Mouse (Mus musculus): ENCODE measurements around the gene Ppp2r2d. TPM values are rescaled to one million over a fixed set of nuclear protein-coding genes. Genes with fewer than 3 reads are reported as not detected.
A peak's percentile ranks its signal among the peaks of the same experiment; 100 is the strongest.

The Ppp2r2d gene
- total RNA-seq, 4 experiments from 2014 or later = 72.2 to 79.4 (median 77.6) TPM

DNA sequence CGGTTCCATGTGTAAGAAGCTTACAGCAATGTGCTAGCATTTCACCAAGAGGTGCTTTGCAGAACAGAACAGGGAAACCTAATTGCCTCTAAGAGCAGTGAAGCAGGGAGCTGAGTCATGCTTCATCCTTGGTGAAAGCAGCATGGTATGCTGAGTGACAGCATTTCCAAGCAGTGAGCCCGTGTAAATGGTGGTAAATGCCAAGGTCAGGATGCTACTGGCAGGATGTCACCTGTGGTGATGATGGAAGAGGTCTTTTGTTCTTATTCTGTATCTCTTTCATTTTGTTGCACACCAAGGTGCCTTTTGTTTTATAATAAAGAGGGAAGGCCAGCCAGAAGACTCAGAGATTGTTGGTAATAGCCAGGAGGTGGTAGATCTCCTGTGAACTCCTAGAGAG lies 10.8 kb downstream of the Ppp2r2d start:
- no peak for DNase-seq (ENCODE audit: low spot score in 2 of 2)

DNA sequence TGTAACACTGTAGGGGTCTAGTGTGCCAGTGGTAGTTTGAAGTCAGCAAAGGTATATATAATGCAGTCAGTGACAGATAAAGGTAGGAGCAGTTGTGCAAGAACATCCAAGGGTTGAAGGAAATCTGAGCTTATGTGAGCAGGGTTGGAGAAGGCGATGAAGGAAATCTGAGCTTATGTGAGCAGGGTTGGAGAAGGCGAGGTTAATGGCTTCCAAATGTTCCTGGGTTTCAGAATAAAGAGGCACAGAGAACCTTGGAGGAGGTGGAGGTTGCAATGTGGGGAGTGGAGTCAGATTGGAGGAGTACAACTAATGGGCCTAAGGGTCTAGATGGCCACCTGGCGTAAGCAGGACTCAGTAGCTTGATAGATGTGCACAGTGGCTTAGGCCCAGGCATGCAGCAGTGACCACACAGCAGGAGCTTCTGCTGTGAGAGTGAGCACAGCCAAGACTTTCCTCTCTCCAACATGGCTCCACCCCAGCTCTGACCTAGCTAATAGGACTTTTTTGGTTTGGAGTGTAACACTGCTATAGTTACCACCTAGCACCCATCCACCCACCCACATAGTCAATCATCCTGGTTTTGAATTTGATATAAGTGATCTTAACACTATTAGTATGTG lies 18.2 kb downstream of the Ppp2r2d start:
- DNase-seq (ENCODE audit: low spot score in 2 of 2) = no peak

DNA sequence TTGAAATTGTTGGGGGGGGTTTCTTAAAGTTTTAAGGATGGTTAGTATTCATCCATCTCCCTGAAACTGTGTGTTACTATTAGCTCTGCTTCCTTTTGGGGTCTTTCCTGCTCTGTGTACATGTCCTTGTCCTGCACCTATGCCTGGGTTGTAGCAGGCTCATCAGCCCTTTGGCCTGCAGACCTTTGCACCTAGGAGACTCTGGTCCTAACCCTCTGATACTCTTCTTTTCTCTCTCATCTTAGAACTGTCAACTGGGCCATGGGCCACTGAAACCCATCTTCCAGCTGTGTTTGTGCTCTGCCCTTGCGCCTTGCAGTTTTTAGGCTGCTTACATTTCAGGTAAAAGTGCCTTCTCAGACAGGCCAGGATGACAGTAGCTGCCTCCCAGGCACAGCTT lies 18.9 kb downstream of the Ppp2r2d start:
- DNase-seq (ENCODE audit: low spot score in 2 of 2) = no peak

DNA sequence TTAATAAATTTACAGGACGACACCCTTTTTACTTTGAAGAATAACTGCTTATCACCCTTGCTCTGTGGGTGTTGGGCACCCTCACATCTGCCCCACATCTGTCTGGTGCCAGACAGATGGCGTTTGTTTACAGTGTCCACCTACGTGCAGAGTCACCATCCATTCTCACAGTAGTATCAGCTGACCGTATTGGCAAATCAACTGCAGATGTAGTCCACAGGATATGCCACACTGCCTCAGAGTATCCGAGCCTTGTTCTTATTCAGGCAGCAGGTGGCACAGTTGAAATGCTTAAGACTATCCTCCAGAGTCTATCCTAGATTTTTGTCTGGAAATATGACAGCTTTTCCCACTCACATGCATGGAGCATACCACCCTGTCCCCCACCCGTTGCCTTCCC lies 21.4 kb downstream of the Ppp2r2d start:
- no peak for DNase-seq (ENCODE audit: low spot score in 2 of 2)

DNA sequence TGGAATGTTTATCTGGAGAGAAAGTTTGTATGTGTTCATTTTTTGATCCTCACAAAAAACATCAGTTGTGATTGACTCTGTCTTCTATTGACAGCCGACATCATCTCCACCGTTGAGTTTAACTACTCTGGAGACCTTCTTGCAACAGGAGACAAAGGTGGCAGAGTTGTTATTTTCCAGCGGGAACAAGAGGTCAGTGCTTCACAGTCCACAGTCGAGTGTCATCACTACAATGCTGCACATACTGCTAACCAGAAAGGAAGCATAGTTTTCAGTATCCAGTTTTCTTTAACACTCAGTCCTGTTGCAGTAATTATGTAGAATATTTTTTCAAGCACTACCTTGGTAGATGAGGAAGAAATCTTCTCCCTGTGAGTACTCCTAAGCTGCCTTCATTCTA lies 22.4 kb downstream of the Ppp2r2d start:
- DNase-seq (ENCODE audit: low spot score in 2 of 2) = no peak

GRCm38 (mm10) chr7:138872956-138873355 lies 27.1 kb downstream of the Ppp2r2d start:
- no peak for DNase-seq (ENCODE audit: low spot score in 2 of 2)

DNA sequence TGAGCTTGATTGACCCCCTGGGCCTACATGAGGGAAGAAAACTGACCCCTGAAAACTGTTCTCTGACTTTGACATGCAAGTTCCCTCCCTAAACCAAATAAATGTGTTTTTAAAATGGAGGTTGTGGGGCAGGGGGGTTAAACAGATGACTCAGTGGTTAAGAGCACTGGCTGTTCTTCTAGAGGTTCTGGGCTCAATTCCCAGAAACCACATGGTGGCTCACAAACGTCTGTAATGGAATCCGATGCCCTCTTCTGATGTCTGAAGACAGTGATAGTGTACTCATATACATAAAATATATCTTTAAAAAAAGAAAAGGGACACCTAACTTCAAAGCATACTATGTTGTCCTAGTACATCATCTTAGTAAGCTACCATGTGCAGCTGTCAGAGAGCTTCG lies 29.2 kb downstream of the Ppp2r2d start:
- DNase-seq (ENCODE audit: low spot score in 2 of 2) = no peak

DNA sequence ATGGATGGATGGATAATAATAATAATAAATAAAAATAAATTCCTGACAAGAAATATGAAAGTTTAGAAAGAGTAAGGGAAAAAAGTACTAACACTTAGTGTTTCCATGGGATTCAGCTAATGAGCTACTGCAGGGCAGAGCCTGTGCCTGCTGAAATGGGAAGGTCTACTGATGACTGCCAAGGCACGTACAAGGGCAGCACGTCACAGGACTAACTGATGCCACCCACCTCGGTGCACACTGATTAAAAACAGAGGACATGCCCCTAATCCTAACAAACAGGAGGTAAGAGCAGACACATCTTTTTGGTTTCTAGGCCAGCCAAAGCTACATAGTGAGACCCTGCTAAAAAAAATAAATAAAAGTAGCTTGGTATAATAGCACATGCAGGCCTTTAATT lies 37.8 kb downstream of the Ppp2r2d start:
- DNase-seq (ENCODE audit: low spot score in 2 of 2) = no peak

DNA sequence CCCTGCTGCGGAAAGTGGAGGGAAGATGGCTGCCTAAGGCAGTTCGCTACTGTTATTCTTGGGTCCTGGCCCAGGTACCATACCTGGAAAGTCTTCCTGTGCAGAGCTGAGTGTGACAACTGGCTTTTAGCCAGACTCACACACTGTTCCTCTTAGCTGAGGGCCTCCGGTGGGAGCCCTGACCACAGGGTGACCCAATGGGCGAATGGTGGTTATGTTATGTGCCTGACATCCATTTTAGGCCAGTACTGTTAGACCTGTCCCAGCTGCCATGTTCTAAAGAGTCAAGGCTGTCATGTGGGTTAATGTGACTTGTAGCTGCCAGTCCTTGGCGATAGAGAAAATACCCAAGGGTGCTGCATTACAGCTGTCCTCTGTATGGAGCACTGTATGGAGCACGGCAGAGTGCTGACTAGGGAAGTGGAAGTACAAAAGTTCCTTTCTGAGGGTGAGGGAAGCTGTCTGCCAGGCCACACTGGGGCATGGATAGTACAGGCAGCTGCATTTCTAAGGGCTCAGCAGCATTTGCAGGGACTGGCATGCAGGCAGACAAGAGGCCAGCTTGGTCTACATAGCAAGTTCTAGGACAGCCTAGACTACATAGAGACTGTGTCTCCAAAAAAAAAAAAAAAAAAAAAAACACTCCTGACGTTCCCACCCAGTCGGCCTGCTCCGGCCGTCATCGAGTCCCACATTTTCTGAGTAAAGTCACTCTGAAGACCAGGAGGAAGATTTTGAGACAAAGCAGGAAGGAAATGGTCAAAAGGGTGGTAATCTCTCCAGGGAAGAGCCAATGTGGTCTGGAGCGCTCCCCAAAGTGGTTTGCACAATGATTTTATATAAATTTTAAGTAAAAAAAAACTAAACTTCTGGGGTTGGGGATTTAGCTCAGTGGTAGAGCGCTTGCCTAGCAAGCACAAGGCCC lies 39.7 kb downstream of the Ppp2r2d start:
- no peak for DNase-seq (ENCODE audit: low spot score in 2 of 2)

- DNase-seq (ENCODE audit: low spot score in 2 of 2) = no peak
Observed at GRCm38 (mm10) chr7:138898122-138898521, 52.2 kb downstream of the Ppp2r2d start.

GRCm38 (mm10) chr7:138898743-138899142 lies 52.9 kb downstream of the Ppp2r2d start:
- no peak for DNase-seq (ENCODE audit: low spot score in 2 of 2)

GRCm38 (mm10) chr7:138903886-138904435 lies 58.1 kb downstream of the Ppp2r2d start:
- DNase-seq (ENCODE audit: low spot score in 2 of 2) = no peak

GRCm38 (mm10) chr7:138906441-138906840 lies 60.6 kb downstream of the Ppp2r2d start:
- DNase-seq (ENCODE audit: low spot score in 2 of 2) = no peak

DNA sequence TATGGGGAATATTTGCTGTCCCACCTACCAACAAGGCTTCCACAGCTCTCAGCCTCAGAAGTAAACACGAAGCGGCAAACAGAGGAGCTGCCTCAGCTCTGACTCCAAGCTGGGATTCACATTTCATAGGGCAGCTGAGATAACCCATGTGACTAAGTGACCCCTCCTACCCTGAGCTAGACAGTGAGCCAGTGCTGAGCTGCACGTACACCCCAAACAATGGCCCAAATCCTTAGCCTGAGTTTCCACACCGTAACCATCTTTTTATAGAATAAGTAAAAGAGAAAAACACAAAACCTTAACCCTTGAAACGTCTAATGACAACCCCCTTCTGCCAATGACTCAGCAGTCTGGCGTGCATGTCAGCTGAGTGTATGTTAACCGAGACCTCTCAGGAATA lies 61.2 kb downstream of the Ppp2r2d start:
- peak in 1 of 2 experiments; percentile 33 for DNase-seq (ENCODE audit: low spot score in 2 of 2)

GRCm38 (mm10) chr7:138907976-138908375 lies 62.1 kb downstream of the Ppp2r2d start:
- no peak for DNase-seq (ENCODE audit: low spot score in 2 of 2)

GRCm38 (mm10) chr7:138908768-138909276 lies 62.9 kb downstream of the Ppp2r2d start:
- DNase-seq (ENCODE audit: low spot score in 2 of 2) = no peak

DNA sequence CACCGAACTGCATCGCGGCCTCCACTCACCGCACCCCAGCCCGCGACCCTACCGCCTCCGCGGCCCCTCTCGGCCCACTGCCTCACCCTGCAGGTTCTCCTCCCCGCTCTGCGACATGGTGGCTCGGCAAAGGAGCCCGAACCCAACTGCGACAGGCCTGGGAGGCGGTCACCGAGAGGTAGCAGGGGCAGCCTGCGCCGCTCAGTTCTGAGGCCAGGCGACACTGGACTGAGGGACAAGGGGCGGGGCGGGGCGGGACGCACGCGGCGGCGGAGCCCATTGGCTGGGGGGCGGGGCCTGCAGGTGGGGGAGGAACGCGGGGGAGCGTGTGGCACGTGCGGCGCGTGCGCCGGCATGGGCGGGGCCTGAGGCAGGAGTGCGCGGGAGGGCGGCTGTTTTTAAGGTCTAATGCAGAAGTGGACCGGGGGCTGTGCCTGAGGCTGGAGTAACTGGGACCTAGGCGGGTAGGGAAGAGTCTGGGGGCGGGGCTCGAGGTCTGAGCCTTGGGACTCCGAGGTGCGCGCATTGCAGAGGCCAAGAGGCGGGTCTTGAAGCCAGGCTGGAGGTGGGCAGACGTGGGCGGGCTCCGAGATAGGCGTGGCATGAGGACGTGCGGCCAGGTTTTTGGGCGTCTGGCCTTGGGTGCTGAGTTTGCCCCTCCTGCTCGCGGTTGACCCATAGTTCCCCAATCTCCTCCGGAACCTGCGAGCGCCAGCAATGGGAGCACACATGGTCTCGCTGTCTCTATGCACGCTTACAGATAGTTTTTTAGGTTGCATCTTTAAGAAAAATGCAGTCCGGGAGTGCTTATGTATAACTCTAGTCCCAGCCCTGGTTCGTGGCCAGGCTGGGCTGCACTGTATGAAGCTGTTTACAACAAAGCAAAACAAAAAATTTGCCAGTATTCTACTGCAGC lies 63.7 kb downstream of the Ppp2r2d start, which contains the start of gene Bnip3:
TSS of gene Bnip3 (minus strand) at position 243 of the 916 bp plus-strand sequence.
- peak; percentile 68 to 83 for DNase-seq (ENCODE audit: low spot score in 2 of 2)

- no peak for DNase-seq (ENCODE audit: low spot score in 2 of 2)
Observed at GRCm38 (mm10) chr7:138910193-138910562, 64.3 kb downstream of the Ppp2r2d start.

DNA sequence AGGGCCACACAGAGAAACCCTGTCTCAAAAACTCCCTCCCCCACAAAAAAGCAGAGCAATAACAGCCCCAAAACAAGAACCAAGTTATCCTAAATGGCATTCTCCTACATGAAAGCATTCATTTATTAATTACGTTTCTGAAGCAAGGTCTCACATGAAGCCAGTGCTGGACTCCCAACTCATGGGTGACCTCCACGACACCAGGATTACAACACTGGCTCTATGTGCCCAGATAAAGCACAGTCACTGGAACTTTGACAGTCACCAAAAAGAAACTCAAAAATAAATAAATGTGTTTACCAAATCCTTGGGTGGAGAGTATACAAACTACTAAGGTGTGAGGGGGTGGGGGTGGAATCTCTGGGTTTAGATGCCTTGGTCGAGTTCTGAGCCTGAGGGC lies 67.7 kb downstream of the Ppp2r2d start:
- DNase-seq (ENCODE audit: low spot score in 2 of 2) = no peak

DNA sequence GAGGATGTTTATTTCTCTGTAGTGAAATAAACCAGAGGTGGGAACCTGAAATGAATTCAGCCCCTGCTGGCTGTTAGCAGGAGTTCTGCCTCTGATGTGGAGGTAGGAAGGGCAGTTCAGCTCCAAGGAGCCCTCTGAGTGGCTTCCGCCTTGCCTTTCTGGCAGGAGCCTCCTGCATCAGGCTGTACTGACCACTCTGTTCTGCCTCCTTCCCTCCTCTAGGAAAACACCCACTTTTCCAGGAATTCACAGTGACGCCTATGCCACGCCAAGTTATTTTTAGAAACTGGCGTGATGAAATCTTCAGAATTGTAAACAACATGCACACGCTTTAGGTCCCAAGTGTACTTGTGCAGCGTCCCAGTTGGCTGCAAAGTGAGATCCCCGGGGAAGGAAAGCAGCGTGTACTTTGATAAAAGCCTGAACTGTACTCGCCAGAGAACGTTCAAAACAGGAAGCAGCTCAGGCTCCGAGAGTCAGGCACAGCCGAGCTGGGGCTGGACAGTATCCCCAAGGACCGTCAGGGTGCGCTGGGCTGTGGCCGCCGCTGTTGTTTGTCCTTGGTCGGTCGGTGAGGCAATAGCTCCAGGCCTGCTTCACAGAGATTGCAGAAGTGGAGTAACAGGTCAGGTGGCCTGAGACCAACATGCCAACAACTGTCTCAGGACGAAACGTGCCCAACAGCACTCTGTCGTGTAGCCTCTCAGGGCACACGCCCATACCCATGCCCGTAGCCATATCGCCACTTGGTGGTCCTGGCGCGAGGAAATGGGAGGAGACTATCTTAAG lies 73.5 kb downstream of the Ppp2r2d start:
- no peak for DNase-seq (ENCODE audit: low spot score in 2 of 2)
